Mouse (Mus musculus): ENCODE measurements at regions not wholly inside any gene's neighbourhood (a gene's known extent, or its start where the extent isn't known, plus 50 kb on each side); places are given as distances from the start of the nearest gene placed in this dataset.

- in situ Hi-C loops (cut with MboI; ENCODE audit: low sequenced_read_pairs) = no loop called here
Observed at GRCm38 (mm10) chrX:11752973-11753590, 407.1 kb downstream of the Bcor start.

GRCm38 (mm10) chrX:11755046-11755445 is 405.1 kb downstream of the Bcor start:
- in situ Hi-C loops (cut with MboI; ENCODE audit: low sequenced_read_pairs) = no loop called here

GRCm38 (mm10) chrX:11763351-11764082 is 396.6 kb downstream of the Bcor start:
- in situ Hi-C loops (cut with MboI; ENCODE audit: low sequenced_read_pairs) = no loop called here

DNA sequence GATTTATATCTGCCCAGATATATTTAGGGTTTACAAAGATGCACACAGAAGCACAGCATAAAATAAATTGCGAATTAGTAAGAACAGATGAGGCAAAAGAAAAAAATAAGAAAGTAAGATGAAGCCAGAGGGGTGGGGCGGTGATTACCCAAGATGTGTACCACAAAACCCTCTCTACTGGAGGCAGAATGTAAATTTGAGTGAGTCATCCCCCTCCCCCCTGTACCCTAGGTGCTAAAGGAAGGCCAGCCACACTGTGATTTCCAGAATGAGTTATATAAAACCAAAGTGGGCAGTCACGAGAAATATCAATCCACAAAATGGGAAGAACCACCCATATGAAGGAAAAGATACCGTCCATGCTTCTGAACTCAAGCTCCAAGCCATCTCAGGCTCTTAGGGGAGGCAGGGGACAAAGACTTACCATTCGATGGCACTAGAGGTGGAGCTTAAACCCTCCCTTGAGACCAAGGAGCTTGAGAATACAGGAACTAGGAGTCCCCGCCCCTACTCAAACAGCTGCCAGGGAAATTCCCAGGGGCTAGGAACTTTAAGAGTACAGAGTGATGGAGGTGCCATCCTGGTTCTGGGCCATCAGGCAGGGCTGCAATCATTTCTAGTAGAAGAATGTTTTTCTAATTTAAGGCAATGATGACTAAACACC is 383.8 kb downstream of the Bcor start:
- in situ Hi-C loops (cut with MboI; ENCODE audit: low sequenced_read_pairs) = no loop called here

DNA sequence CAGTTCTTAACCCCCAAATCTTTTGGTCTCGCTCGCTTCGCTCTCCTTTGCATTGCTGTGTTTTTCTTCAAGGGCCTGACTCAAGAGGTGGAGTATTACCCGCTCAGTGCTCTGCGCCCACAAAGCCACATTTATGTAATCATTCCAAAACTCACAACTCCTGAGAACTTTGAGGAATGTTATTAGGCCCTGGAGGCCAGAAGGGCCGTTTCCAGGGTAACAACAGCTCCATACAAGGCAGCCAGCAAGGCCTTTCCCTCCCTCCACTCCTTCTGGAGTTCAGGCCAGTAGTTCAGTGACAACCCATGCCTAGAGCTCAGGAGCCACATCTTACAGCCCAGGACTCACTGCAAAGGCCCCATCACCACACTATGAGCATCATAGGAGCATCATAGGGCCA is 365.1 kb downstream of the Bcor start:
- in situ Hi-C loops (cut with MboI; ENCODE audit: low sequenced_read_pairs) = no loop called here

- in situ Hi-C loops (cut with MboI; ENCODE audit: low sequenced_read_pairs) = no loop called here
Observed at GRCm38 (mm10) chrX:11797870-11798269, 362.3 kb downstream of the Bcor start.

- in situ Hi-C loops (cut with MboI; ENCODE audit: low sequenced_read_pairs) = no loop called here
Observed at GRCm38 (mm10) chrX:11798326-11798725, 361.8 kb downstream of the Bcor start.

- in situ Hi-C loops (cut with MboI; ENCODE audit: low sequenced_read_pairs) = no loop called here
Observed at GRCm38 (mm10) chrX:11800400-11800941, 359.7 kb downstream of the Bcor start.

- in situ Hi-C loops (cut with MboI; ENCODE audit: low sequenced_read_pairs) = no loop called here
Observed at GRCm38 (mm10) chrX:11801208-11801607, 358.9 kb downstream of the Bcor start.

DNA sequence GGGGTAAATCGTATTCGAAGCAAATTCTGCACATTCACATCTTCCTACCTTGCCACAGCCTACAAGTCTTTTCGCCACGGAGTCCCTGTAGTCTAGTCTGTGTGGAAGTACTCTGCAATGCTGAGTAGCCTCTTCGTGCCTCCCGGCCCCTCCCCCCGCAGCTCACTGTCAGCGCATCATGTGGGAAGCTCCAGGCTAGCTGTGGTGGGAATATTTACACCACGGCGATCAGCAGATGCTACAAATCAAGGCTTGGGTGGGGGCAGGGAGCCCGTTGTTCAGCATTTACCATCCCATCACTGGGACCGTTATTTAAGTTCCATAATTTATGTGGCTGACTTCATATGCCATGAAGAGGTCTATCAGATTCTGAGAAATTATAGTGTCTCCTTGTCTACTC is 358.5 kb downstream of the Bcor start:
- in situ Hi-C loops (cut with MboI; ENCODE audit: low sequenced_read_pairs) = no loop called here

- in situ Hi-C loops (cut with MboI; ENCODE audit: low sequenced_read_pairs) = no loop called here
Observed at GRCm38 (mm10) chrX:11802074-11802899, 357.9 kb downstream of the Bcor start.

DNA sequence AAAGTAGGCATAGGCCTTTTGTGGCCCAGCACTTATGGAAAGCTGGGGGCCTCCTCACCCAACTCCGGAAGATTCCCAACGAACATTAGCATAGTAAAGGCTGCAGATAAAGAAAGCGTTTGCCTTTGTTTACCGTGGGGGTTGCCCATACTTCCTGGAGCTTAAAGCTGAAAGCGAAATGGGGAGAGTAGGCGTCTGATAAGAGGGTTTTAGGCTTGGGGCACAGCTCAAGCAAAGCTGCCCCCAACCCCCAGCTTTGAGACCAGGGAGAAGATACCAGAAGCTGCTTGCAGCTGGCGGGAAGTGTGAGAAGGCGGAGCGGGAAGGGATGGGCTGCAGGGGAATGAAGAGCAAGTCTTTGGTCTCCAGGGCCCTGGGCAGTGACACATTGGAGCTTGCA is 356.9 kb downstream of the Bcor start:
- in situ Hi-C loops (cut with MboI; ENCODE audit: low sequenced_read_pairs) = no loop called here

GRCm38 (mm10) chrX:11806896-11807252 is 353.3 kb downstream of the Bcor start:
- in situ Hi-C loops (cut with MboI; ENCODE audit: low sequenced_read_pairs) = no loop called here

GRCm38 (mm10) chrX:11807253-11807882 is 352.8 kb downstream of the Bcor start:
- in situ Hi-C loops (cut with MboI; ENCODE audit: low sequenced_read_pairs) = no loop called here

DNA sequence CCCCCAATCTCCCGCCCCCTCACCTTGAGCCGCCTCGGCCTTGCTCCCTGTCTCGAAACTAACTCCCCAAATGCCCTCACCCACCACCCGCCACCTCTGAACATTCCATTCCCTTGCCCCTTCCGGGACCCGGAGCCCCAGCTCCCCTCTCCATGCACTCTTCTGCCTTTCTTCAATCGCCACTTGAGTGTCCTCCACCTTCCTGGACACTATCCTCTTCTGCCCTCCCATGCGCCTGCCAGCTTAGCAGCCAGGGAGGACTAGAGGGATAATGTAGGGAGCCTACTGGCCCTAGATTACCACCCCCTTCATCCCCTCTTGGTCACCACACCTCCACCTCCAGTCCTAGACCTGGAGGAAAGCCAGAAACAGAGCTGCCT is 352.3 kb downstream of the Bcor start:
- in situ Hi-C loops (cut with MboI; ENCODE audit: low sequenced_read_pairs) = no loop called here

DNA sequence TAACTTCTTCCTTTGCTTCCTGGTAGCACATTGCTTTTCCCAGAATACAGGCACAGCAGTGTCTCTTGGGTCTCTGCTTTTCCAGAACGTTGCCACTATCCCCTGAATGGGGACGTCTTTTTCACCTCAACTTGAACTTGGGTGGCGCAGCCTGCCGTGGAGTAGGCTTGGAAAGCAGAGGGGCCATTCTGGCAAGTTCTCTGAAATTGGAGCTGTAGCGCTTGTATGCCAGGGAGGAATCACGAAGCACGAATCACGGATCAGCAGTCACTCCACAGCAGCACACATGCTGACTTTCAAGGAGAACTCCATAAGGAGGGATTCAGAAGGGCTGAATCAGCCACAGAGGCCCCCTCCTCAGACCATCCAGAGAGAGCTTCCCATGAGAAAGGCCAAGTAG is 351.2 kb downstream of the Bcor start:
- in situ Hi-C loops (cut with MboI; ENCODE audit: low sequenced_read_pairs) = no loop called here

- in situ Hi-C loops (cut with MboI; ENCODE audit: low sequenced_read_pairs) = no loop called here
Observed at GRCm38 (mm10) chrX:11814861-11815260, 345.3 kb downstream of the Bcor start.

DNA sequence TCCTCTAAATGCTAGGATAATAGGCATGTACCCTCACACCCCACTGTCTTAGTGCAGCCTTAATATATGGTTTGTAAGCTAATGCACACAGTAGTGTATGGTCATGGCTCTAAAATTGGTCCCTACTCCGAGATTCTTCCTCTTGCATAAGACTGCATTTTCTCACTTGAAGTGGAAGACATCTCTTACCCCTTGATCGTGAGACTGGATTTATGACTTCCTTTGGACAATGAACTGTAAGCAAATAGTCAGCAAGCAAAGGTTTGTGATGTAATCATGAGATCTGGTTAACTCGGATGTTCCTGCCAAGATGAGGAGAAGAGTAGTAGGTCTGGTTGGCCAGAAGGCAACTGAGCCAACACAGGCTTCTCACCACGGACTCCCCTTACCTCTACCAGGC is 344.3 kb downstream of the Bcor start:
- in situ Hi-C loops (cut with MboI; ENCODE audit: low sequenced_read_pairs) = no loop called here

- in situ Hi-C loops (cut with MboI; ENCODE audit: low sequenced_read_pairs) = no loop called here
Observed at GRCm38 (mm10) chrX:11818634-11819033, 341.5 kb downstream of the Bcor start.

- in situ Hi-C loops (cut with MboI; ENCODE audit: low sequenced_read_pairs) = no loop called here
Observed at GRCm38 (mm10) chrX:11821165-11821564, 339.0 kb downstream of the Bcor start.
